Mouse (Mus musculus) MEL (cell line): ENCODE data around the gene Col1a1. TPM values are rescaled to one million over a fixed set of nuclear protein-coding genes. Genes with fewer than 3 reads are reported as not detected.

Experiments
- DNase-seq: peaks from one replicate; pipeline ENCODE4 v3.0.0; 2011; ENCODE audit warnings: low read depth, low spot score
- H3K27ac ChIP-seq: 2 replicates; pipeline ENCODE4 v1.5.1; 2012; ENCODE audit warnings: low read depth, mild to moderate bottlenecking, control low read depth, low read length, moderate library complexity; ENCODE audit not compliant: control insufficient read depth
- H3K27me3 ChIP-seq, 2 experiments: fragments of 150-350 bp in 1 of 2; sonication (generic) in 1 of 2; 2 replicates each; pipeline ENCODE4 v1.6.1; 2012; ENCODE audit warnings: low read length in 2 of 2, mild to moderate bottlenecking in 2 of 2, improper control_type of control experiment in 1 of 2, moderate library complexity in 1 of 2; ENCODE audit not compliant: insufficient read depth in 2 of 2, control insufficient read depth in 1 of 2
- H3K36me3 ChIP-seq, 2 experiments: 2 replicates each; pipeline ENCODE4 v1.6.1; 2012 to 2014; ENCODE audit warnings: low read length in 2 of 2, improper control_type of control experiment in 1 of 2, inconsistent platforms in 1 of 2, mild to moderate bottlenecking in 1 of 2; ENCODE audit not compliant: insufficient read depth in 2 of 2, control insufficient read depth in 1 of 2
- H3K4me1 ChIP-seq, 2 experiments: fragments of 150-350 bp in 1 of 2; sonication (generic) in 1 of 2; 2 replicates each; pipeline ENCODE4 v1.6.1; 2012; ENCODE audit warnings: low read length in 2 of 2, improper control_type of control experiment in 1 of 2, mild to moderate bottlenecking in 1 of 2; ENCODE audit not compliant: insufficient read depth in 2 of 2, control insufficient read depth in 1 of 2
- H3K4me3 ChIP-seq, 2 experiments: fragments of 150-350 bp in 1 of 2; sonication (generic) in 1 of 2; 2 replicates each; pipeline ENCODE4 v1.5.1; 2012; ENCODE audit warnings: low read depth in 2 of 2, low read length in 2 of 2, mild to moderate bottlenecking in 2 of 2, moderate library complexity in 2 of 2, control low read depth in 1 of 2, improper control_type of control experiment in 1 of 2; ENCODE audit not compliant: control insufficient read depth in 1 of 2, insufficient read depth in 1 of 2
- H3K79me2 ChIP-seq: 2 replicates; pipeline ENCODE4 v1.6.1; 2012; ENCODE audit warnings: mild to moderate bottlenecking, low read length, moderate library complexity; ENCODE audit not compliant: control insufficient read depth, poor library complexity, insufficient read depth
- H3K9ac ChIP-seq: 2 replicates; pipeline ENCODE4 v1.6.1; 2012; ENCODE audit warnings: low read depth, mild to moderate bottlenecking, control low read depth, low read length, moderate library complexity; ENCODE audit not compliant: control insufficient read depth, poor library complexity, severe bottlenecking
- H3K9me3 ChIP-seq: fragments of 150-350 bp; sonication (generic); replicated peaks from 2 replicates; pipeline ENCODE4 v1.6.1; 2012; ENCODE audit warnings: mild to moderate bottlenecking, low read length, improper control_type of control experiment, moderate library complexity; ENCODE audit not compliant: insufficient read depth
- CHD2 ChIP-seq: IDR thresholded peaks from 2 replicates; pipeline ENCODE4 v1.6.1; 2011; ENCODE audit warnings: low read length, improper control_type of control experiment
- CTCF ChIP-seq, 3 experiments: IDR thresholded peaks in 2 of 3; conservative IDR thresholded peaks in 1 of 3; 2 replicates each; pipeline ENCODE4 v1.5.1; 2011 to 2012; ENCODE audit warnings: low read length in 3 of 3, low read depth in 2 of 3, mild to moderate bottlenecking in 2 of 3, improper control_type of control experiment in 1 of 3, inconsistent platforms in 1 of 3, mixed read lengths in 1 of 3, moderate library complexity in 1 of 3; ENCODE audit not compliant: control insufficient read depth in 1 of 3, insufficient read depth in 1 of 3, poor library complexity in 1 of 3, severe bottlenecking in 1 of 3
- E2F4 ChIP-seq: IDR thresholded peaks from 2 replicates; pipeline ENCODE4 v1.6.1; 2011; ENCODE audit warnings: low read depth, low read length, improper control_type of control experiment, borderline replicate concordance
- HCFC1 ChIP-seq: IDR thresholded peaks from 2 replicates; pipeline ENCODE4 v1.6.1; 2012; ENCODE audit warnings: low read depth, mild to moderate bottlenecking, inconsistent platforms, low read length, improper control_type of control experiment, moderate library complexity
- KAT2A ChIP-seq: conservative IDR thresholded peaks from 2 replicates; pipeline ENCODE4 v1.6.1; 2012; ENCODE audit warnings: low read depth, low read length, improper control_type of control experiment, inconsistent platforms
- MAFK ChIP-seq: IDR thresholded peaks from 2 replicates; pipeline ENCODE4 v1.6.1; 2011; ENCODE audit warnings: low read depth, mild to moderate bottlenecking, low read length, improper control_type of control experiment, borderline replicate concordance
- MAZ ChIP-seq: IDR thresholded peaks from 2 replicates; pipeline ENCODE4 v1.6.1; 2012; ENCODE audit warnings: low read depth, mild to moderate bottlenecking, inconsistent platforms, low read length, improper control_type of control experiment
- MYC ChIP-seq: IDR thresholded peaks from 2 replicates; pipeline ENCODE4 v1.6.1; 2011; ENCODE audit warnings: low read depth, mild to moderate bottlenecking, low read length, improper control_type of control experiment, moderate library complexity
- NRF1 ChIP-seq: IDR thresholded peaks from 2 replicates; pipeline ENCODE4 v1.6.1; 2014; ENCODE audit warnings: low read depth, mild to moderate bottlenecking, inconsistent platforms, low read length, improper control_type of control experiment, moderate library complexity; ENCODE audit not compliant: poor library complexity, insufficient read depth, severe bottlenecking
- POLR2AphosphoS2 ChIP-seq: IDR thresholded peaks from 2 replicates; pipeline ENCODE4 v1.6.1; 2011; ENCODE audit warnings: low read length, improper control_type of control experiment
- RAD21 ChIP-seq: IDR thresholded peaks from 2 replicates; pipeline ENCODE4 v1.6.1; 2011; ENCODE audit warnings: mild to moderate bottlenecking, low read depth, low read length, improper control_type of control experiment
- RCOR1 ChIP-seq: IDR thresholded peaks from 2 replicates; pipeline ENCODE4 v1.6.1; 2012; ENCODE audit warnings: low read depth, mild to moderate bottlenecking, inconsistent platforms, low read length, improper control_type of control experiment
- SIN3A ChIP-seq: IDR thresholded peaks from 2 replicates; pipeline ENCODE4 v1.6.1; 2012; ENCODE audit warnings: low read length, improper control_type of control experiment, inconsistent platforms
- SMC3 ChIP-seq: IDR thresholded peaks from 2 replicates; pipeline ENCODE4 v1.6.1; 2011; ENCODE audit warnings: low read depth, low read length, improper control_type of control experiment
- TAL1 ChIP-seq: IDR thresholded peaks from 2 replicates; pipeline ENCODE4 v1.6.1; 2012; ENCODE audit warnings: mild to moderate bottlenecking, inconsistent platforms, low read length, moderate library complexity, mixed read lengths
- TBP ChIP-seq: IDR thresholded peaks from 2 replicates; pipeline ENCODE4 v1.8.0; 2011; ENCODE audit warnings: low read depth, low read length, improper control_type of control experiment
- TCF12 ChIP-seq: IDR thresholded peaks from 2 replicates; pipeline ENCODE4 v1.6.1; 2014; ENCODE audit warnings: low read depth, mild to moderate bottlenecking, inconsistent platforms, low read length, improper control_type of control experiment, moderate library complexity
- UBTF ChIP-seq: IDR thresholded peaks from 2 replicates; pipeline ENCODE4 v1.6.1; 2012; ENCODE audit warnings: low read depth, mild to moderate bottlenecking, inconsistent platforms, low read length, improper control_type of control experiment, moderate library complexity, borderline replicate concordance; ENCODE audit not compliant: insufficient read depth
- ZC3H11A ChIP-seq: IDR thresholded peaks from 2 replicates; pipeline ENCODE4 v1.6.1; 2012; ENCODE audit warnings: low read depth, mild to moderate bottlenecking, inconsistent platforms, low read length, improper control_type of control experiment
- polyA plus RNA-seq, 2 experiments: library from polyadenylated mRNA; stranded (reverse) in 1 of 2; unstranded in 1 of 2; fragments of >175 nt in 1 of 2; fragments of >200 nt in 1 of 2; gene quantifications; 2 replicates each; pipeline versions ENCODE4 v1.2.1 to v1.2.4; 2012; ENCODE audit warnings: low replicate concordance in 2 of 2, low read depth in 1 of 2; ENCODE audit not compliant: insufficient read length in 2 of 2, insufficient read depth in 1 of 2, missing spikeins in 1 of 2
- total RNA-seq: library from RNA; depleted of rRNA; stranded (reverse); fragments of 300-350 nt; gene quantifications from 2 replicates; pipeline ENCODE4 v1.2.3, GENCODE M21; 2012

Col1a1 gene
- total and polyA plus RNA-seq, 3 experiments, result 0.12 to 0.61 TPM; not detected in 1

DNA sequence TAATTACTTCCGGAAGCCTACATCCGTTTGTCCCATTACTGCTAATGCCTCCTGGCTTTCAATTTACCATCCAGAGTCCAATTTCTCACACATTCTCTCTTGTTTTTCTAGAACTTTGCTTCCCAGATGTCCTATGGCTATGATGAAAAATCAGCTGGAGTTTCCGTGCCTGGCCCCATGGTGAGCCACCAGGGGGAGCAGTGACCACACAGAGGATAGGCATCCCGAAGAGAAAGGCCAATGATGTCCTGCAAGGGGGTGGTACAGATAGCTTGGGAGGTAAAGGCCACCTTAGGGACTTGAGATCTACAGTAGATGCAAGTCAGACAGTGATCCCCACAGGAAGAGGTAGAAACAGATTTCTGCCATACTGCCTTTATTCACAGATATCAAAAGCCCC, 3.3 kb downstream of the Col1a1 start:
- no peaks in the 10 kb centered on the region for H3K36me3 ChIP-seq
- no peak overlapping the region for H3K27ac ChIP-seq
- H3K4me3 ChIP-seq, result no peak overlapping the region
- no peaks in the 10 kb centered on the region for H3K9me3 ChIP-seq
- H3K9ac ChIP-seq, result no peak overlapping the region
- TF ChIP-seq ZC3H11A (peak; percentile 79), RAD21 (peak; percentile 76), SIN3A (peak; percentile 54; the same call in 1 of the 2 replicates), MYC (0 out of 2 replicates have a peak, but pooled peaks have one; percentile 31), E2F4 (no peak), MAZ (0 out of 2 replicates have a peak, but pooled peaks have one; percentile 54), POLR2AphosphoS2 (no peak), TAL1 (no peak), NRF1 (no peak), TBP (0 out of 2 replicates have a peak, but pooled peaks have one; percentile 11), CTCF (IDR thresholded peaks at IDR 0.05 in 2 of 3, conservative IDR thresholded peaks at IDR 0.05 in 1 of 3; ENCODE audit: control insufficient read depth in 1 of 3, insufficient read depth in 1 of 3, low read depth in 2 of 3, low read length in 3 of 3, poor library complexity in 1 of 3, severe bottlenecking in 1 of 3) (peak; percentile 91 to 98 (median 98)), TCF12 (0 out of 2 replicates have a peak, but pooled peaks have one; percentile 18), UBTF (no peak), SMC3 (peak; percentile 98)
- H3K79me2 ChIP-seq, result no peaks in the 10 kb centered on the region
- peaks cover 0 to 11% of the 10 kb centered on the region in 2 experiments; a peak in 3 of 4 replicates for H3K4me1 ChIP-seq
- DNase-seq, result peak; percentile 72
- H3K27me3 ChIP-seq, result peaks cover 0 to 4% of the 10 kb centered on the region in 2 experiments; a peak in 1 of 4 replicates

DNA sequence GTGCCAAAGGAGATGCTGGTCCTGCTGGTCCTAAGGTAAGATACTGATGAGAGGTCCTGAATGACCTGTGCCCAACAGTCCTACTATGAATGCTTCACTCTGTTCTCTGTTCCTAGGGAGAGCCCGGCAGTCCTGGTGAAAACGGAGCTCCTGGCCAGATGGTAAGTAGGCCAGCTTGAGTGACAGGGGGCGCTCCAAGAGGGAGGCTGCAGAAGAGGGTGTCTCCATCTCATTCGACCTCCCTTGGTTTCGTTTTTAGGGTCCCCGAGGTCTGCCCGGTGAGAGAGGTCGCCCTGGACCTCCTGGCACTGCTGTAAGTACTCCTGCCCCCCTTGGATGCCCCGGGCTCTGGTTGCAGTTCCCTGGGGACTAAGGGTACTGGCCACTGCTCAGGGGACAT, 5.1 kb downstream of the Col1a1 start:
- TF ChIP-seq MAFK, result no peak
- TF ChIP-seq CTCF (IDR thresholded peaks at IDR 0.05 in 2 of 3, conservative IDR thresholded peaks at IDR 0.05 in 1 of 3; ENCODE audit: control insufficient read depth in 1 of 3, insufficient read depth in 1 of 3, low read depth in 2 of 3, low read length in 3 of 3, poor library complexity in 1 of 3, severe bottlenecking in 1 of 3), result peak; percentile 11 to 63 (median 50); a peak in 4 of 6 replicates
- no peak for TF ChIP-seq POLR2AphosphoS2
- TF ChIP-seq KAT2A, result no peak
- no peak for TF ChIP-seq RAD21
- no peak for TF ChIP-seq CHD2
- no peak for TF ChIP-seq HCFC1
- no peak for TF ChIP-seq RCOR1
- peak; percentile 40 for DNase-seq
- Histone ChIP-seq H3K36me3 (no peaks in the 10 kb centered on the region), H3K9me3 (no peaks in the 10 kb centered on the region), H3K9ac (peak overlapping the region; percentile 12), H3K4me3 (peak overlapping the region; percentile 54 to 78), H3K79me2 (no peaks in the 10 kb centered on the region), H3K27me3 (0 out of 4 replicates have a peak, but pooled peaks cover 0 to 1% of the 10 kb centered on the region in 2 experiments), H3K4me1 (peaks cover 0 to 11% of the 10 kb centered on the region in 2 experiments; a peak in 3 of 4 replicates), H3K27ac (no peak overlapping the region)
